In the genomic region with DNA sequence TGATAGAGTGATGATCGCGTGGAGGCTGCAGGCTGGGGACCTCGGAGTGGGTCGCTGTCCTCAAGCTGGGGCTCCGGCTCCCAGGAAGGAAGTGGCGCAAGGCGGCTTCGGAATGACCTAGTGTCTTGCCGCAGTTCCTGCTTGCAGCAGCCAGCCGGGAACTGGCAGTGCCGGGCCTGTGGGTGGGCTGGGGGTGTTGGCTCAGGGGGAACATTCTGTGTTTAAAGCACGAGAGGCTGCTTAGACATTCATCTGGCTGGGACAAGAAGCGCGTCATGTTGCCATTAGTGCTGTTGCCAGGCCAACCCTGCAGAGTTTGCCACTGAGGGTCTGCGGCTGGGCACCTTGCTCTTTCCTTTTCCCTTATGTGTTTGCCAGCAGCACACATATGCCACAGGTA, we compare ENCODE assay signal across 9 mouse cellular contexts.
DNase-seq lines count a peak whose midpoint lies in the region; ATAC-seq and TF ChIP-seq lines count a peak whose summit lies in the region.
"Had no signal": no experiment of that assay in that cellular context is flagged by ENCODE, and none has a peak within 500 bp of the region (broad histone marks: within the 10 kb centered on the region; RNA-seq: fewer than 3 reads in every experiment).

No protein-coding gene starts in this region.

- peak overlapping the region; percentile 32 for H3K4me2 ChIP-seq in hindbrain, embryonic 16.5 days (ENCODE audit: low read length)
- H3K4me2 ChIP-seq in lung, embryonic 16.5 days (ENCODE audit: low read depth, low read length) = no peak overlapping the region
- H3K4me2 ChIP-seq in intestine, postnatal 0 days (replicated peaks; ENCODE audit: low read depth) = no peak overlapping the region
- H3K4me2 ChIP-seq: heart, embryonic 13.5 days had no signal

- peak overlapping the region; percentile 47 for H3K9ac ChIP-seq in hindbrain, embryonic 16.5 days (ENCODE audit: low read depth, low read length)
- no peak overlapping the region for H3K9ac ChIP-seq in lung, embryonic 16.5 days (ENCODE audit: low read length)
- H3K9ac ChIP-seq in intestine, postnatal 0 days (ENCODE audit: low read depth, low read length) = no peak overlapping the region
- H3K9ac ChIP-seq: heart, embryonic 13.5 days had no signal

- peak; percentile 24 to 29 for DNase-seq in cerebellum, postnatal 25 days
- DNase-seq in cerebellum, adult 9-10 months = no peak
- DNase-seq in right cerebral cortex, adult 18-20 months = peak; percentile 77
- no peak for DNase-seq in adrenal gland, adult 8-10 months

- no peak overlapping the region for H3K4me3 ChIP-seq in hindbrain, embryonic 16.5 days (ENCODE audit: low read length)
- H3K4me3 ChIP-seq in lung, embryonic 16.5 days (ENCODE audit: low read length) = no peak overlapping the region
- no peak overlapping the region for H3K4me3 ChIP-seq in intestine, postnatal 0 days (ENCODE audit: low read depth, low read length)
- H3K4me3 ChIP-seq: heart, embryonic 13.5 days had no signal

- H3K36me3 ChIP-seq in hindbrain, embryonic 16.5 days (ENCODE audit: control insufficient read depth, insufficient read depth, low read length) = no peaks in the 10 kb centered on the region
- H3K36me3 ChIP-seq in lung, embryonic 16.5 days (ENCODE audit: control insufficient read depth, insufficient read depth, low read length) = no peaks in the 10 kb centered on the region
- no peaks in the 10 kb centered on the region for H3K36me3 ChIP-seq in intestine, postnatal 0 days (ENCODE audit: control insufficient read depth, insufficient read depth)
- H3K36me3 ChIP-seq: heart, embryonic 13.5 days had no signal

- H3K27me3 ChIP-seq in hindbrain, embryonic 16.5 days (replicated peaks; ENCODE audit: control insufficient read depth, insufficient read depth, low read length) = no peaks in the 10 kb centered on the region
- no peaks in the 10 kb centered on the region for H3K27me3 ChIP-seq in lung, embryonic 16.5 days (ENCODE audit: control insufficient read depth, insufficient read depth, low read depth, low read length)
- no peaks in the 10 kb centered on the region for H3K27me3 ChIP-seq in intestine, postnatal 0 days (replicated peaks; ENCODE audit: control insufficient read depth, insufficient read depth, low read length)
- H3K27me3 ChIP-seq: heart, embryonic 13.5 days had no signal

- no peaks in the 10 kb centered on the region for H3K9me3 ChIP-seq in hindbrain, embryonic 16.5 days (ENCODE audit: control insufficient read depth, low read length)
- no peaks in the 10 kb centered on the region for H3K9me3 ChIP-seq in lung, embryonic 16.5 days (ENCODE audit: control insufficient read depth, low read length)
- no peaks in the 10 kb centered on the region for H3K9me3 ChIP-seq in intestine, postnatal 0 days (ENCODE audit: control insufficient read depth)
- H3K9me3 ChIP-seq: heart, embryonic 13.5 days had no signal

- H3K27ac ChIP-seq in hindbrain, embryonic 16.5 days (ENCODE audit: low read depth, low read length) = peak overlapping the region; percentile 19
- H3K27ac ChIP-seq in lung, embryonic 16.5 days (ENCODE audit: low read length) = no peak overlapping the region
- no peak overlapping the region for H3K27ac ChIP-seq in intestine, postnatal 0 days (ENCODE audit: low read depth, low read length)
- H3K27ac ChIP-seq: heart, embryonic 13.5 days had no signal

- peak; percentile 65; the same call in 1 of the 2 replicates for ATAC-seq in hindbrain, embryonic 16.5 days
- peak; percentile 51 for ATAC-seq in lung, embryonic 16.5 days (ENCODE audit: low read depth)
- no peak for ATAC-seq in megakaryocyte-erythroid progenitor cell, adult 5-6 weeks (replicated peaks; ENCODE audit: low FRiP score, low TSS enrichment, poor library complexity, severe bottlenecking)
- no peak for ATAC-seq in intestine, postnatal 0 days

- TF ChIP-seq CTCF in intestine, postnatal 0 days (IDR thresholded peaks at IDR 0.05; ENCODE audit: low read depth) = no peak

- WGBS in hindbrain, embryonic 16.5 days = 19% methylated on average over 15 of the region's 15 CpGs
- 57% methylated on average over 15 of the region's 15 CpGs for WGBS in lung, embryonic 16.5 days
- 73% methylated on average over 15 of the region's 15 CpGs for WGBS in intestine, postnatal 0 days

- peaks cover 27% of the 10 kb centered on the region for H3K4me1 ChIP-seq in hindbrain, embryonic 16.5 days (ENCODE audit: control insufficient read depth, insufficient read depth, low read depth, low read length)
- peaks cover 16% of the 10 kb centered on the region for H3K4me1 ChIP-seq in lung, embryonic 16.5 days (replicated peaks; ENCODE audit: control insufficient read depth, insufficient read depth, low read length)
- peaks cover 8% of the 10 kb centered on the region; the same call in 1 of the 2 replicates for H3K4me1 ChIP-seq in intestine, postnatal 0 days (replicated peaks; ENCODE audit: control insufficient read depth, insufficient read depth, low read length)

Comparison
In these comparisons a context has a peak if more than half of its experiments do, and no peak if none do; other contexts are left out.
1. DNase-seq: peak in cerebellum, postnatal 25 days (2 of 2) and right cerebral cortex, adult 18-20 months (single experiment); none in cerebellum, adult 9-10 months (single experiment) and adrenal gland, adult 8-10 months (single experiment).
2. ATAC-seq: peak in hindbrain, embryonic 16.5 days (single experiment) and lung, embryonic 16.5 days (single experiment); none in megakaryocyte-erythroid progenitor cell, adult 5-6 weeks (single experiment) and intestine, postnatal 0 days (single experiment).